Comparison of ENCODE assay signal across 14 mouse cellular contexts in genomic region chr2:167235338-167236018, GRCm38 (mm10). TPM values are rescaled to one million over a fixed set of nuclear protein-coding genes. Genes with fewer than 3 reads are reported as not detected.
DNase-seq lines count a peak whose midpoint lies in the region; ATAC-seq and TF ChIP-seq lines count a peak whose summit lies in the region.
"Had no signal": no experiment of that assay in that cellular context is flagged by ENCODE, and none has a peak within 500 bp of the region (broad histone marks: within the 10 kb centered on the region; RNA-seq: fewer than 3 reads in every experiment).

No protein-coding gene starts in this region.

- no peaks in the 10 kb centered on the region for H3K36me3 ChIP-seq in heart, embryonic 15.5 days
- no peaks in the 10 kb centered on the region for H3K36me3 ChIP-seq in myocyte (ENCODE audit: control insufficient read depth, insufficient read depth)
- H3K36me3 ChIP-seq: neural tube, embryonic 13.5 days had no signal

- no peaks in the 10 kb centered on the region for H3K9me3 ChIP-seq in heart, embryonic 15.5 days (replicated peaks)
- H3K9me3 ChIP-seq: neural tube, embryonic 13.5 days had no signal

- DNase-seq in ovary, postnatal 36 days (ENCODE audit: low spot score), result peak; percentile 43
- no peak for DNase-seq in ovary, postnatal 14 days (ENCODE audit: low spot score)
- peak; percentile 76 to 90 for DNase-seq in heart, adult 18-20 months
- DNase-seq: forebrain, postnatal 0 days; kidney, postnatal 36 days; right cerebral cortex, postnatal 25 days had no signal

- H3K4me2 ChIP-seq in heart, embryonic 15.5 days, result peak overlapping the region; percentile 14; the same call in 1 of the 2 replicates
- peak overlapping the region; percentile 72 for H3K4me2 ChIP-seq in myocyte (ENCODE audit: low read depth)
- H3K4me2 ChIP-seq: neural tube, embryonic 13.5 days had no signal

- peaks cover 30% of the 10 kb centered on the region for H3K4me1 ChIP-seq in heart, embryonic 15.5 days (replicated peaks)

- 38% methylated on average over 17 of the region's 17 CpGs for WGBS in heart, embryonic 15.5 days

- H3K4me3 ChIP-seq in heart, embryonic 15.5 days, result no peak overlapping the region
- no peak overlapping the region for H3K4me3 ChIP-seq in myocyte
- H3K4me3 ChIP-seq: neural tube, embryonic 13.5 days had no signal

- H3K27ac ChIP-seq in heart, embryonic 15.5 days, result peak overlapping the region; percentile 78
- H3K27ac ChIP-seq: liver, embryonic 14.5 days; neural tube, embryonic 13.5 days had no signal

- no peak for TF ChIP-seq POLR2A in myocyte (IDR thresholded peaks at IDR 0.05; ENCODE audit: insufficient read length, low read depth)

- H3ac ChIP-seq in myocyte (ENCODE audit: control insufficient read depth, insufficient read length), result no peak overlapping the region

- peaks cover 58% of the 10 kb centered on the region for H3K79me2 ChIP-seq in myocyte (ENCODE audit: control insufficient read depth, insufficient read depth)

- ATAC-seq in heart, embryonic 15.5 days (replicated peaks; ENCODE audit: insufficient number of reproducible peaks, insufficient read depth, low FRiP score, low read depth), result peak; percentile 72
- ATAC-seq in erythroid progenitor cell, adult 5-6 weeks (replicated peaks; ENCODE audit: low FRiP score, poor library complexity, severe bottlenecking), result no peak
- no peak for ATAC-seq in megakaryocyte, adult 5-6 weeks (ENCODE audit: poor library complexity, severe bottlenecking)
- ATAC-seq: forebrain, postnatal 0 days; intestine, postnatal 0 days had no signal

- H3K9ac ChIP-seq in heart, embryonic 15.5 days, result no peak overlapping the region
- H3K9ac ChIP-seq: forebrain, postnatal 0 days; liver, embryonic 14.5 days; neural tube, embryonic 13.5 days had no signal

- peaks cover 14% of the 10 kb centered on the region for H3K27me3 ChIP-seq in heart, embryonic 15.5 days
- no peaks in the 10 kb centered on the region for H3K27me3 ChIP-seq in myocyte (ENCODE audit: control insufficient read depth, insufficient read depth, insufficient read length)

TF ChIP-seq in myocyte, 11 proteins besides CTCF, POLR2A, EP300 and RAD21:
- TF ChIP-seq REST (IDR thresholded peaks at IDR 0.05; ENCODE audit: insufficient read depth, insufficient read length) (no peak), POLR2AphosphoS2 (IDR thresholded peaks at IDR 0.05; ENCODE audit: insufficient read length, low read depth) (no peak), MYOG (IDR thresholded peaks at IDR 0.05; ENCODE audit: control insufficient read depth in 1 of 3, insufficient read depth in 1 of 3, insufficient read length in 2 of 3, low read depth in 2 of 3) (no peak), MAX (IDR thresholded peaks at IDR 0.05; ENCODE audit: low read depth) (no peak), MYOD1 (IDR thresholded peaks at IDR 0.05; ENCODE audit: control insufficient read depth in 1 of 3, insufficient read length in 2 of 3, low read depth in 2 of 3) (no peak), SRF (IDR thresholded peaks at IDR 0.05; ENCODE audit: control insufficient read depth, insufficient read length, low read depth) (no peak), USF1 (IDR thresholded peaks at IDR 0.05; ENCODE audit: low read depth) (no peak), TCF12 (IDR thresholded peaks at IDR 0.05; ENCODE audit: insufficient read depth, poor library complexity, severe bottlenecking) (no peak), TCF3 (IDR thresholded peaks at IDR 0.05; ENCODE audit: insufficient read length, low read depth) (no peak), CEBPB (IDR thresholded peaks at IDR 0.05; ENCODE audit: insufficient read depth, poor library complexity, severe bottlenecking) (no peak), E2F4 (IDR thresholded peaks at IDR 0.05; ENCODE audit: insufficient read depth) (no peak)

RNA-seq across cellular contexts. Expression of gene Ptgis, which starts 4.9 kb away (rescaled TPM):
- 10 to 100 TPM; 11.2 to 13.0 TPM for total RNA-seq in heart, adult 18-20 months (2021)
- polyA plus RNA-seq in heart, embryonic 15.5 days (2015; fragmentation: Nextera tagmentation; extraction: Ambion mirVana), result 22.5 and 25.7 TPM in 2 replicates
- 116 TPM for polyA plus RNA-seq in myocyte (2012; fragmentation: generic; extraction: Trizol)
- total RNA-seq in erythroid progenitor cell, adult 5-6 weeks (2015; ENCODE audit: low replicate concordance), result not detected in 2 replicates
- not detected in 2 replicates for total RNA-seq in erythroid progenitor cell, adult 5-6 weeks (2017; ENCODE audit: low replicate concordance)
- total RNA-seq in megakaryocyte, adult 5-6 weeks (2015), result not detected in 2 replicates
- total RNA-seq in megakaryocyte, adult 5-6 weeks (2017), result not detected in 2 replicates
- total RNA-seq: hematopoietic stem cell, adult 5-6 weeks had no signal

RNA-seq across cellular contexts. Expression of gene Kcnb1, which starts 45.5 kb away (rescaled TPM):
- 10 to 100 TPM; 32.8 to 36.1 TPM for total RNA-seq in heart, adult 18-20 months (2021)
- 0.60 and 0.62 TPM in 2 replicates for polyA plus RNA-seq in heart, embryonic 15.5 days (2015; fragmentation: Nextera tagmentation; extraction: Ambion mirVana)
- 0.42 TPM for polyA plus RNA-seq in myocyte (2012; fragmentation: generic; extraction: Trizol)
- total RNA-seq in erythroid progenitor cell, adult 5-6 weeks (2015; ENCODE audit: low replicate concordance), result not detected in 2 replicates
- not detected in 2 replicates for total RNA-seq in erythroid progenitor cell, adult 5-6 weeks (2017; ENCODE audit: low replicate concordance)
- 0.07 and 1.6 TPM in 2 replicates for total RNA-seq in megakaryocyte, adult 5-6 weeks (2015)
- 0.07 and 0.49 TPM in 2 replicates for total RNA-seq in megakaryocyte, adult 5-6 weeks (2017)

Comparison
In these comparisons a context has a peak if more than half of its experiments do, and no peak if none do; other contexts are left out.
1. RNA of gene Ptgis, which starts 4.9 kb away (total RNA-seq): 11.2 to 13.0 TPM in heart, adult 18-20 months; not detected in erythroid progenitor cell, adult 5-6 weeks and not detected in megakaryocyte, adult 5-6 weeks; every median in the first group is over 10 times any median in the second.
2. RNA of gene Kcnb1, which starts 45.5 kb away (total RNA-seq): 32.8 to 36.1 TPM in heart, adult 18-20 months; 0.07 to 1.6 TPM in megakaryocyte, adult 5-6 weeks and not detected in erythroid progenitor cell, adult 5-6 weeks; every median in the first group is over 10 times any median in the second.